Mouse (Mus musculus) stomach, embryonic 16.5 days (tissue): ENCODE results near the gene Olfr659. TPM values are rescaled to one million over a fixed set of nuclear protein-coding genes. Genes with fewer than 3 reads are reported as not detected.

Experiments used
- ATAC-seq: fragments of 200-750 bp; cut with Nextera tagmentation; 2 replicates; pipeline ENCODE4 v1.8.0; 2017; ENCODE audit warnings: moderate number of reproducible peaks, moderate TSS enrichment; ENCODE audit not compliant: insufficient read depth, low FRiP score
- H3K27ac ChIP-seq: fragments of 300-500 bp; sonication (generic); 2 replicates; pipeline ENCODE4 v1.5.1; 2014; ENCODE audit warnings: low read length
- H3K27me3 ChIP-seq: fragments of 300-500 bp; sonication (generic); 2 replicates; pipeline ENCODE4 v1.6.1; 2014; ENCODE audit warnings: low read length, control low read depth, mixed read lengths; ENCODE audit not compliant: control insufficient read depth, insufficient read depth
- H3K36me3 ChIP-seq: fragments of 300-500 bp; sonication (generic); 2 replicates; pipeline ENCODE4 v1.6.1; 2014; ENCODE audit warnings: low read length; ENCODE audit not compliant: control insufficient read depth, insufficient read depth
- H3K4me1 ChIP-seq: fragments of 300-500 bp; sonication (generic); 2 replicates; pipeline ENCODE4 v1.6.1; 2014; ENCODE audit warnings: low read length, control low read depth, mixed read lengths; ENCODE audit not compliant: control insufficient read depth, insufficient read depth
- H3K4me2 ChIP-seq: fragments of 300-500 bp; sonication (generic); 2 replicates; pipeline ENCODE4 v1.6.1; 2014; ENCODE audit warnings: low read depth, low read length, mixed read lengths
- H3K4me3 ChIP-seq: fragments of 300-500 bp; sonication (generic); replicated peaks from 2 replicates; pipeline ENCODE4 v1.5.1; 2014; ENCODE audit warnings: mild to moderate bottlenecking, low read length
- H3K9ac ChIP-seq: fragments of 300-500 bp; sonication (generic); 2 replicates; pipeline ENCODE4 v1.6.1; 2014; ENCODE audit warnings: low read length
- H3K9me3 ChIP-seq: fragments of 300-500 bp; sonication (generic); replicated peaks from 2 replicates; pipeline ENCODE4 v1.6.1; 2016; ENCODE audit warnings: low read length, control low read depth; ENCODE audit not compliant: control insufficient read depth
- WGBS: fragments of 180-500 bp; shearing (Covaris S2); extraction: QIAGEN DNeasy Blood & Tissue Kit; methylation state at CpG from one replicate; pipeline ENCODE4 v1.1.7; 2014; 5-methylcytosine and 5-hydroxymethylcytosine counted together
- polyA plus RNA-seq: library from polyadenylated mRNA; unstranded; fragments of >200 nt; fragmentation: Nextera tagmentation; extraction: Ambion mirVana; gene quantifications from 2 replicates; pipeline ENCODE4 v1.2.1, GENCODE M21; 2015

Gene Olfr659
- polyA plus RNA-seq: not detected in 2 replicates

- no peak within 1 kb of the TSS for H3K4me3 ChIP-seq
- H3K9ac ChIP-seq: no peak within 1 kb of the TSS
- ATAC-seq: no peak
- H3K4me2 ChIP-seq: no peak within 1 kb of the TSS
- H3K27me3 ChIP-seq: no peaks in the 10 kb centered on the region
- no peaks in the 10 kb centered on the region for H3K4me1 ChIP-seq
- no peak within 1 kb of the TSS for H3K27ac ChIP-seq
- no peaks in the 10 kb centered on the region for H3K9me3 ChIP-seq
- H3K36me3 ChIP-seq: no peaks in the 10 kb centered on the region
- WGBS: 80% methylated on average over 3 of the region's 3 CpGs
Measured at GRCm38 (mm10) chr7:104666453-104666852, at the start of gene Olfr659. Olfr659 (plus strand) TSS chr7:104666753.

GRCm38 (mm10) chr7:104624494-104624893 is 42.1 kb upstream of the Olfr659 start, which contains the start of gene Olfr657:
Olfr657 (plus strand) TSS chr7:104624794.
- H3K27me3 ChIP-seq: no peaks in the 10 kb centered on the region
- no peak within 1 kb of the TSS for H3K4me3 ChIP-seq
- no peak within 1 kb of the TSS for H3K27ac ChIP-seq
- H3K9me3 ChIP-seq: no peaks in the 10 kb centered on the region
- no peak for ATAC-seq
- no peaks in the 10 kb centered on the region for H3K4me1 ChIP-seq
- no peak within 1 kb of the TSS for H3K9ac ChIP-seq
- no peaks in the 10 kb centered on the region for H3K36me3 ChIP-seq
- no peak within 1 kb of the TSS for H3K4me2 ChIP-seq

- Histone ChIP-seq H3K27ac (no peak within 1 kb of the TSS), H3K9me3 (no peaks in the 10 kb centered on the region), H3K4me1 (no peaks in the 10 kb centered on the region), H3K27me3 (no peaks in the 10 kb centered on the region), H3K9ac (no peak within 1 kb of the TSS), H3K4me3 (peak within 1 kb of the TSS; percentile 24; the same call in 1 of the 2 replicates), H3K4me2 (peak within 1 kb of the TSS; percentile 49), H3K36me3 (no peaks in the 10 kb centered on the region)
- 22% methylated on average over 22 of the region's 22 CpGs for WGBS
- peak; percentile 68; the same call in 1 of the 2 replicates for ATAC-seq
Measured at GRCm38 (mm10) chr7:104646841-104647482, 19.6 kb upstream of the Olfr659 start, which contains the start of gene Olfr658. Olfr658 (minus strand) TSS chr7:104647305.

GRCm38 (mm10) chr7:104686201-104686600 is 19.6 kb downstream of the Olfr659 start, which contains the start of gene Olfr661:
Olfr661 (plus strand) TSS chr7:104686501.
- 91% methylated on average over 2 of the region's 2 CpGs for WGBS
- no peaks in the 10 kb centered on the region for H3K4me1 ChIP-seq
- H3K27ac ChIP-seq: no peak within 1 kb of the TSS
- H3K4me2 ChIP-seq: no peak within 1 kb of the TSS
- H3K9me3 ChIP-seq: no peaks in the 10 kb centered on the region
- H3K36me3 ChIP-seq: no peaks in the 10 kb centered on the region
- H3K4me3 ChIP-seq: no peak within 1 kb of the TSS
- no peak for ATAC-seq
- H3K9ac ChIP-seq: no peak within 1 kb of the TSS
- no peaks in the 10 kb centered on the region for H3K27me3 ChIP-seq

Other genes starting within 250 kb of the Olfr659 start
- 1.8 and 2.4 TPM in 2 replicates for gene Trim30a, start 201.6 kb upstream of the Olfr659 start, polyA plus RNA-seq
- 0.62 and 1.1 TPM in 2 replicates for gene Trim30d, start 158.9 kb upstream of the Olfr659 start, polyA plus RNA-seq
- gene Olfr651, start 116.6 kb upstream of the Olfr659 start, polyA plus RNA-seq: not detected in 2 replicates
- gene Olfr652, start 105.9 kb upstream of the Olfr659 start, polyA plus RNA-seq: not detected in 2 replicates
- gene Olfr653, start 89.4 kb upstream of the Olfr659 start, polyA plus RNA-seq: not detected in 2 replicates
- not detected in 2 replicates for gene Olfr654, start 79.7 kb upstream of the Olfr659 start, polyA plus RNA-seq
- not detected in 2 replicates for gene Olfr655, start 65.0 kb upstream of the Olfr659 start, polyA plus RNA-seq
- not detected in 2 replicates for gene Olfr656, start 52.8 kb upstream of the Olfr659 start, polyA plus RNA-seq
- gene Olfr657, start 42.0 kb upstream of the Olfr659 start, polyA plus RNA-seq: not detected in 2 replicates
- not detected in 2 replicates for gene Olfr658, start 19.4 kb upstream of the Olfr659 start, polyA plus RNA-seq
- not detected in 2 replicates for gene Olfr661, start 19.7 kb downstream of the Olfr659 start, polyA plus RNA-seq
- gene Usp17le, start 110.7 kb downstream of the Olfr659 start, polyA plus RNA-seq: not detected in 2 replicates
- gene Usp17lb, start 175.8 kb downstream of the Olfr659 start, polyA plus RNA-seq: not detected in 2 replicates
- not detected in 2 replicates for gene Usp17la, start 190.3 kb downstream of the Olfr659 start, polyA plus RNA-seq
- gene Olfr665, start 211.3 kb downstream of the Olfr659 start, polyA plus RNA-seq: not detected in 2 replicates
- not detected in 2 replicates for gene Olfr666, start 229.2 kb downstream of the Olfr659 start, polyA plus RNA-seq